Mouse (Mus musculus): Measurements from ENCODE around the gene Homer2. TPM values are rescaled to one million over a fixed set of nuclear protein-coding genes. Genes with fewer than 3 reads are reported as not detected.

The Homer2 gene
- polyA plus RNA-seq, 1 experiment = 10.9 TPM

- TF ChIP-seq POLR2A (IDR thresholded peaks at IDR 0.05; ENCODE audit: low read depth, low read length) = no peak
- Histone ChIP-seq H3K4me3 (ENCODE audit: insufficient read depth, low read length) (no peak overlapping the region), H3K27ac (ENCODE audit: insufficient read depth, low read length) (no peak overlapping the region), H3K4me1 (ENCODE audit: control insufficient read depth, insufficient read depth, low read length) (no peaks in the 10 kb centered on the region)
Measured at GRCm38 (mm10) chr7:81597660-81598059, 109.7 kb downstream of the Homer2 start.

- Histone ChIP-seq H3K27ac (ENCODE audit: insufficient read depth, low read length) (no peak overlapping the region), H3K4me3 (ENCODE audit: insufficient read depth, low read length) (no peak overlapping the region), H3K4me1 (ENCODE audit: control insufficient read depth, insufficient read depth, low read length) (no peaks in the 10 kb centered on the region)
- TF ChIP-seq POLR2A (IDR thresholded peaks at IDR 0.05; ENCODE audit: low read depth, low read length) (no peak), CTCF (IDR thresholded peaks at IDR 0.05; ENCODE audit: borderline replicate concordance, insufficient read depth, low read length) (no peak)
Measured at GRCm38 (mm10) chr7:81596086-81596485, 111.2 kb downstream of the Homer2 start.

GRCm38 (mm10) chr7:81595056-81595455 is 112.3 kb downstream of the Homer2 start:
- H3K4me1 ChIP-seq (ENCODE audit: control insufficient read depth, insufficient read depth, low read length) = no peaks in the 10 kb centered on the region
- TF ChIP-seq POLR2A (IDR thresholded peaks at IDR 0.05; ENCODE audit: low read depth, low read length) = no peak
- TF ChIP-seq CTCF (IDR thresholded peaks at IDR 0.05; ENCODE audit: borderline replicate concordance, insufficient read depth, low read length) = no peak
- no peak overlapping the region for H3K27ac ChIP-seq (ENCODE audit: insufficient read depth, low read length)
- no peak overlapping the region for H3K4me3 ChIP-seq (ENCODE audit: insufficient read depth, low read length)

GRCm38 (mm10) chr7:81593387-81593786 is 113.9 kb downstream of the Homer2 start:
- no peak overlapping the region for H3K4me3 ChIP-seq (ENCODE audit: insufficient read depth, low read length)
- H3K27ac ChIP-seq (ENCODE audit: insufficient read depth, low read length) = no peak overlapping the region
- TF ChIP-seq CTCF (IDR thresholded peaks at IDR 0.05; ENCODE audit: borderline replicate concordance, insufficient read depth, low read length) = no peak
- no peak for TF ChIP-seq POLR2A (IDR thresholded peaks at IDR 0.05; ENCODE audit: low read depth, low read length)
- H3K4me1 ChIP-seq (ENCODE audit: control insufficient read depth, insufficient read depth, low read length) = no peaks in the 10 kb centered on the region

- Histone ChIP-seq H3K4me1 (ENCODE audit: control insufficient read depth, insufficient read depth, low read length) (no peaks in the 10 kb centered on the region), H3K4me3 (ENCODE audit: insufficient read depth, low read length) (no peak overlapping the region), H3K27ac (ENCODE audit: insufficient read depth, low read length) (no peak overlapping the region)
- TF ChIP-seq POLR2A (IDR thresholded peaks at IDR 0.05; ENCODE audit: low read depth, low read length) (no peak), CTCF (IDR thresholded peaks at IDR 0.05; ENCODE audit: borderline replicate concordance, insufficient read depth, low read length) (no peak)
Measured at GRCm38 (mm10) chr7:81592686-81593085, 114.6 kb downstream of the Homer2 start.

DNA sequence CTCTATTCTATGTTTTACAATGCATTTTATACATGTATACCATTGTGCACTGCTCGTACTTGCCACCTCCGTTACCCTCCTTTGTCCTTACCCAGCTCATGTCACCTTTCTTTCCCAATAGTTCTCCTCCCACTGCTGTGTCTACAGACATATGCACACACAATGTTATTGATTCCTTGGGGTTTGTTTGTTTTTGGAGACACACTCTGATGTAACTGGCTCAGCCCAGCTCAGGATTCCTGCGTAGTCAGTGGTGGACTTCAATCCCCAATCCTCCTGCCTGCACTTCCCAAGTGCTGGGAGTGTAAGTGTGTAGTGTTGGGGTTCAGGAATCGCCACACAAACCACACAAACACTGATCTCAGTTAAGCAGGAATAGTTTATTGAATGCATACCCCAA is 120.1 kb downstream of the Homer2 start:
- Histone ChIP-seq H3K4me3 (ENCODE audit: insufficient read depth, low read length) (no peak overlapping the region), H3K4me1 (ENCODE audit: control insufficient read depth, insufficient read depth, low read length) (no peaks in the 10 kb centered on the region)
- no peak for TF ChIP-seq POLR2A (IDR thresholded peaks at IDR 0.05; ENCODE audit: low read depth, low read length)
- no peak for TF ChIP-seq CTCF (IDR thresholded peaks at IDR 0.05; ENCODE audit: borderline replicate concordance, insufficient read depth, low read length)

GRCm38 (mm10) chr7:81585326-81585725 is 122.0 kb downstream of the Homer2 start:
- H3K27ac ChIP-seq (ENCODE audit: insufficient read depth, low read length) = no peak overlapping the region
- H3K4me1 ChIP-seq (ENCODE audit: control insufficient read depth, insufficient read depth, low read length) = no peaks in the 10 kb centered on the region
- H3K4me3 ChIP-seq (ENCODE audit: insufficient read depth, low read length) = no peak overlapping the region
- TF ChIP-seq POLR2A (IDR thresholded peaks at IDR 0.05; ENCODE audit: low read depth, low read length) (no peak), CTCF (IDR thresholded peaks at IDR 0.05; ENCODE audit: borderline replicate concordance, insufficient read depth, low read length) (no peak)

More for the DNA sequence above, 120.1 kb downstream of the Homer2 start:
- no peak overlapping the region for H3K27ac ChIP-seq (ENCODE audit: insufficient read depth, low read length)

DNA sequence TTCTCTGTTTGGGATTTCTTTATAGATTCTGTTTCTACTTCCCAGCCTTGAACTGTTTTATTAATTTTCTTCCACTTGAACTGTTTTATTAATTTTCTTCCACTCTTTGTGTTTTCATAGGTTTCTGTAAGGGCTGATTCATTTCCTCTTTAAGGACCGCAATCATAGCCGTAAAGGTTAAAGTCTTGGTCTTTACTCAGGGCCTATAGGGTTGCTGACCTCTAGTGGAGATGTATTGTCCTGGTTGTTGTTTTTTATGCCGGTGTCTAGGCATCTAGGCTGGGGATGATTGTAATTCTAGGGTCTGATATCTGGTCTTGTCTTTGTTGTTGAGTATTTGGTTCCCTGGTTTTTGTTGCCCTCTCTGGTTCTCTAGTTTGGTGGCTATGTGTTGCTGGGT is 123.8 kb downstream of the Homer2 start:
- no peaks in the 10 kb centered on the region for H3K4me1 ChIP-seq (ENCODE audit: control insufficient read depth, insufficient read depth, low read length)
- H3K4me3 ChIP-seq (ENCODE audit: insufficient read depth, low read length) = no peak overlapping the region
- TF ChIP-seq POLR2A (IDR thresholded peaks at IDR 0.05; ENCODE audit: low read depth, low read length) (no peak), CTCF (IDR thresholded peaks at IDR 0.05; ENCODE audit: borderline replicate concordance, insufficient read depth, low read length) (no peak)
- H3K27ac ChIP-seq (ENCODE audit: insufficient read depth, low read length) = no peak overlapping the region

GRCm38 (mm10) chr7:81579312-81579711 is 128.0 kb downstream of the Homer2 start:
- H3K4me3 ChIP-seq (ENCODE audit: insufficient read depth, low read length) = no peak overlapping the region
- H3K4me1 ChIP-seq (ENCODE audit: control insufficient read depth, insufficient read depth, low read length) = no peaks in the 10 kb centered on the region
- no peak overlapping the region for H3K27ac ChIP-seq (ENCODE audit: insufficient read depth, low read length)
- no peak for TF ChIP-seq POLR2A (IDR thresholded peaks at IDR 0.05; ENCODE audit: low read depth, low read length)
- no peak for TF ChIP-seq CTCF (IDR thresholded peaks at IDR 0.05; ENCODE audit: borderline replicate concordance, insufficient read depth, low read length)

- H3K4me1 ChIP-seq (ENCODE audit: control insufficient read depth, insufficient read depth, low read length) = no peaks in the 10 kb centered on the region
- TF ChIP-seq CTCF (IDR thresholded peaks at IDR 0.05; ENCODE audit: borderline replicate concordance, insufficient read depth, low read length) (no peak), POLR2A (IDR thresholded peaks at IDR 0.05; ENCODE audit: low read depth, low read length) (no peak)
- no peak overlapping the region for H3K27ac ChIP-seq (ENCODE audit: insufficient read depth, low read length)
- no peak overlapping the region for H3K4me3 ChIP-seq (ENCODE audit: insufficient read depth, low read length)
Measured at GRCm38 (mm10) chr7:81578413-81578812, 128.9 kb downstream of the Homer2 start.

DNA sequence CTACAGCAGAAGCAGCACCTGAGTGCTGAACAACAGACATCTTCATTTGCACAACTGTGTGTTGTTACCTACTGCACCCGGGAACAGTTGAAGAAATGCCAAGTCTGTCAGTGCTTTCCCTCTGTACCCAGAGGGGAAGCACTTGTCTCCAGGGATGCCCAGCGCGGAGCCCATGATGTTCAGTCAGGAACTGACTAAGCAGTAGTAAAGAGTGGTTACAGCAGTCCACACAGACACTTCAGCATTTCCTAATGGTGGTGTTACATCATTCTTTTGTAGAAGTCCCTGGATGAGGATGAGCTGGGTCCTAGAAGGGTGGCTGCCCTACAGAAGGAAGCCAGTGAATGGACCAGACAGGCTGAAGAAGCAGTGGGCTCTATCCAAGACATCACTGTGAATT is 129.5 kb downstream of the Homer2 start:
- H3K4me3 ChIP-seq (ENCODE audit: insufficient read depth, low read length) = no peak overlapping the region

More for the DNA sequence above, 129.5 kb downstream of the Homer2 start:
- Histone ChIP-seq H3K27ac (ENCODE audit: insufficient read depth, low read length) (no peak overlapping the region), H3K4me1 (ENCODE audit: control insufficient read depth, insufficient read depth, low read length) (peaks cover 2% of the 10 kb centered on the region; the same call in 1 of the 2 replicates)
- TF ChIP-seq CTCF (IDR thresholded peaks at IDR 0.05; ENCODE audit: borderline replicate concordance, insufficient read depth, low read length) (no peak), POLR2A (IDR thresholded peaks at IDR 0.05; ENCODE audit: low read depth, low read length) (no peak)
